Mouse (Mus musculus) cerebellum, adult 2 months (tissue): ENCODE data around the gene Bmpr1a.

Experiments used
- CTCF ChIP-seq: fragments of 200-500 bp; IDR thresholded peaks from 2 replicates; pipeline ENCODE4 v1.5.1; 2011; ENCODE audit warnings: low read depth, mild to moderate bottlenecking, control low read depth, low read length, moderate library complexity, borderline replicate concordance; ENCODE audit not compliant: insufficient read depth
- POLR2A ChIP-seq: fragments of 200-500 bp; IDR thresholded peaks from 2 replicates; pipeline ENCODE4 v1.6.1; 2011; ENCODE audit warnings: low read length, control low read depth, borderline replicate concordance; ENCODE audit not compliant: insufficient read depth

DNA sequence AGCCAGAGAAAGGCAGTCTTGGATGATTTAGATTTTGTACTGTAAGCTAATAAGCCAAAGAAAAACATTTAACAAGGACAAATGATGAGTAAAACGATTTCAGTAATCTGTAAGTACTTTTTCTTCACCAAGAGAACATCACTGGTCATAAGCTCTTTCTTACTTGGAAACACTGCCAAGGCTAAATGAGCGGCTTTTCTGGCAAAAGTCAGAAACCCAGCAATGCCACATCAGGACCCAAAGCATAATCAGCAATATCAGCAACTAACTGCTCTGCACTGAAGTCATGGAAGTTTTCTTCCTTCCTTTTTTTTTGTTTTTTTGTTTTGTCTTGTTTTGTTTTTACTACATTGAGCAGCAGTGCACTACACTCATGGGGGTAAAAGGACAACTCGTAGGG, 5.8 kb downstream of the Bmpr1a start:
- TF ChIP-seq CTCF (no peak), POLR2A (no peak)
